Mouse (Mus musculus) layer of hippocampus, postnatal 10 days (tissue): Measurements from ENCODE around the gene Lin52. TPM values are rescaled to one million over a fixed set of nuclear protein-coding genes. Genes with fewer than 3 reads are reported as not detected.
A peak's percentile ranks its signal among the peaks of the same experiment; 100 is the strongest.

ENCODE experiments used
- DNase-seq, 2 experiments: peaks; one replicate each; pipeline ENCODE4 v3.0.0; 2021; ENCODE audit warnings: low spot score in 2 of 2
- total RNA-seq, 2 experiments: library from RNA; stranded (reverse); gene quantifications; 2 replicates each; pipeline ENCODE4 v1.2.3; 2021

Lin52 gene
- total RNA-seq, 2 experiments from 2014 or later, result 15.4 to 17.7 TPM

GRCm38 (mm10) chr12:84462856-84463255 lies 11.6 kb downstream of the Lin52 start:
- DNase-seq, result no peak

- DNase-seq, result no peak
Measured at GRCm38 (mm10) chr12:84468701-84469100, 17.5 kb downstream of the Lin52 start.

GRCm38 (mm10) chr12:84478937-84479336 lies 27.7 kb downstream of the Lin52 start:
- DNase-seq, result no peak

DNA sequence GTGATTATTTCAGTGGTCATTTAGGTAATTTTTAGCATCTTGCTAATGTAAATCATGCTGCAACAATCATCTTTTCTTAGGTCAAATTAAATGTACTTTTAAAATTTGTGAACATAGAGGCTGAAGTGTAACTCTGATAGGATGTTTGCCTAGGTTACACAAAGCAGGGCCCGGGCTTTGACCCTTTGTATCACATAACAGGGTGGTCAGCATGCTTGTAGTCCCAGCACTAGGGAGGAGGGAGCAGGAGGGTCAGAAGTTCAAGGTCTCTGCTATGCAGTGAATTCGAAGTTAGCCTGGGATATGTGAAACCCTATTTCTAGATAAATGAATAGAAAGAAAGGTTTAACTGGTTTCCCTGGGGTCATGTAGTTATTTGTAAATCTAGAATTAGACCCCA lies 30.0 kb downstream of the Lin52 start:
- no peak for DNase-seq

DNA sequence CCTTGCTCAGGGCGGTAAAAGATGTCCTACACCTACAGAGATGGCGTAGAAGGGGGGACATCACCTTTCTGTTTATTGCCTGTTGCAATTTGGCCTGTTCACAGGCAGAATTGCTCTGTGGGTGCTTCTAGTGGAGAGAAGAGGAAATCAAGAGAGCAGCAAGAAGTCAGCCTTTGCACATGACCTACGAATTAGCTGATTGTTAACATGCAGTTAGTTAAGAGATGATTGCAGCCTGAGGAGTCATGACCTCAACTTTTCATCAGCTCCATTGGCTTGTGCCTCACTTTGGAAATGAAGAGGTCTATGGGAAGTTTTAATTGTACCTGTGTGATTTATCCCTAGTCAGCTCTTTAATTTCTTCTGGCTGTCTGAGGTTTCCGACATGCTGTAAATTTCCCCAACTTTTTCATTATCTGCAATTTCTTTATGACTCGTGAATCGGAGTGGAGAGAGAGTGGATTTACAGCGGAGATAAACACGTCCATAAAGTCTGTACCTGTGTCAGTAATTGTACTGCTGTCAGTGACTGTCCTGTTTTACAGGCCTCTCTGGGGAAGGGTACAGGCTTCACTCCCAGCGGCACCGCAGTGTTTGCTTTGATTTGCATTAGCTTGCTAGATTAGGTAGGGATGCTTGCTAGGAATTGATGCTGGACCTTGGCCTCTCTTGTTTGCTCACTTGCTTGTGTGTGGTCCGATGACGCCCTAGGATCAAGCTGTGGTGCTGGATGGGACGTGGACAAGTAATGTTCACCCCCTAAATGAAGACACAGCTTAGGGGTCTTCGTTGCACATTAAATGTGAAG lies 31.8 kb downstream of the Lin52 start:
- DNase-seq, result no peak

DNA sequence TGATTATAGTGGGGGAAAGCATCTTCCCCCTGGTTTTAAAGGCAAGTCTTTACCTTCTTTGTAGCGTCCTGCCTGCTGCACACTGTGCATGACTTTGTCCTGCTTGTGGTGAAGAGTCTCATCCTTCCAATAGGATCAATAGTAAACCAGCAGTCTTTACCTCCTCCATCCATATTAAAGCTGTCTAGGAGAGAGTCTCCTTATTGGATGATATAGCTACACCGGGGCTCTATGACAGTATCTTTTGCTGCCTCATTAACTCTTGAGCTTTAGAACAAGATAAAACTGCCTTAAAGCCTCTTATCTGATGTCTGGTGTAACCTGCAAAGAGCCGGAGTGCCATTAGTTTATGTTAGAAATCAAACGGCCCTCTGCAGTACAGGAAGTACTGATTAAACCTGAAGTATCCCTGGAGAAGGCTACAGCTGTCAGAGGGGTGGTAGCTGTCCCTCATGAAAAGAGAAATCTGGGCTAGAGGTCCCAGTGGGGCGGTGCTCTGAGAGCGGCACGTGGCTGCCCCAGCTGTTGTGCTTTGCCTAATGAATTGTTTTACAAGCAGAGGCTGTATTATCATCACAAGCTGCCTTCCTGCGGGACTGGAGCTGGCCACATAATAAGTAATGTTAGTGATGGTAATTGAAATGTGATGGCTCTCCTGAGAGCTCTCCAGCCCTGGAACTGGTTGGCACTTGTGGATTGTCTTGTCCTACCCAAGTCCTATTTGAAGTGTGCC lies 36.3 kb downstream of the Lin52 start:
- peak; percentile 8 to 20 for DNase-seq

- no peak for DNase-seq
Measured at GRCm38 (mm10) chr12:84496795-84497194, 45.6 kb downstream of the Lin52 start.

- DNase-seq, result no peak
Measured at GRCm38 (mm10) chr12:84500528-84501263, 49.5 kb downstream of the Lin52 start.

- DNase-seq, result no peak
Measured at GRCm38 (mm10) chr12:84501278-84501677, 50.1 kb downstream of the Lin52 start.

- no peak for DNase-seq
Measured at GRCm38 (mm10) chr12:84506856-84507255, 55.6 kb downstream of the Lin52 start.

GRCm38 (mm10) chr12:84512016-84512415 lies 60.8 kb downstream of the Lin52 start:
- no peak for DNase-seq

- DNase-seq, result no peak
Measured at GRCm38 (mm10) chr12:84515486-84515885, 64.3 kb downstream of the Lin52 start.

DNA sequence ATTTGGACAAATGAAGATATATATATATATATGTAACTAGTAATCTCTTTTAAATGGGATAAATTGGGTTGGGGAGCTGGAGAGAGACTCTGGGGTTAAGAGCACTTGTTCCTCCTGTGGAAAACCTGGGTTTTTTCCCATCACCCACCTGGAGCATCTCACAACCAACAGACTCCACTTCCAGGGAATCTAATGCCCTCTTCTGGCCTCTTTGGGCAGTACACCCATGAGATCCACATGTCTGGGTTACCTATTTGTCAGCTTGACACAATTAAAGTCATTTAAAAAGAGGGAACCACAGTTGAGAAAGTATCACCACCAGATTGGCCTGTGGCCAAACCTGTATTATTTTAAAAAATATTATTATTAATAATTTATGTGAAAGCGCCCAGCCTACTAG lies 65.4 kb downstream of the Lin52 start:
- no peak for DNase-seq

GRCm38 (mm10) chr12:84518018-84518417 lies 66.8 kb downstream of the Lin52 start:
- no peak for DNase-seq

GRCm38 (mm10) chr12:84523728-84524127 lies 72.5 kb downstream of the Lin52 start:
- no peak for DNase-seq

DNA sequence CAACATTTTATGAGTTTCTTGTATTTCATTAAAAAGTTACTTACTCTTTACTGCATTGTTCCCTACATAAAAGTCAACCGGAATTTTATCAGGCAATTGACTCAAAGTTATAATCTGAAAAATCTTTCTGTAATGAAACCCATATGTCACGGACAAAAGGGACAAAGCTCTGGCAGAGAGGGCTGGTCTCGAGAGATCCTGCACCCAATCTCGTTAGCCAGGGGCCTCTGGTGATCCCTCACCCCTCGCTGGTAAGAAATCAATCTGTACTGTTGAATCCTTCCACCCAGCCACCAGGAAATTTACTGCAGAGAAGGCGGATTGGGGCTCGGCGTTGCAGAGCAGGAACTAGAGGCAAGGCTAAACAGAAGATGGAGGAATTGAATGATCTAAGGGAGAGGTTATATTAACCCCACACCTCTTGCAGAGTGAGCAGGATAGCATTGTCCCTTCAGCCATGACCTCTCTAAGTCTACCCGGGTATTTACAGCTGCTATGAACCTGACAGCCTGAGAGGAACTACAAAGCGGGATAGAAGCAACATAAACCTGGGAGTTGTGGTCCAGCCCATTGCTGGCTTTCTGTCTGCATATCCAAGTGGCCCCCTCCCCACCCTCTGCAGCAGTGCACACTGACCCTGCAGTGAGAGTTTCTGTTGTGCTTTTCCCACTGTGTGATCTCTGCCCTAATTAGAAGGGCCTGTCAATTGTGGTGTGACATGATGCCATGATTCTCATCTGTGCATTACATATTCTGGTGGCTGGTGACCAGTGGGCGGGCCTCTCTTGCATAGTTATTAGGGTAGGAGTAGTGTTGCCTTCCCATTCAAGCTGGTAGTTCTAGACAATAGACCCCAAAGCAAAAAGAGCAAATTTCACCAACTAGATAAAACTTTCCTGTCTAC lies 73.2 kb downstream of the Lin52 start:
- DNase-seq, result no peak

DNA sequence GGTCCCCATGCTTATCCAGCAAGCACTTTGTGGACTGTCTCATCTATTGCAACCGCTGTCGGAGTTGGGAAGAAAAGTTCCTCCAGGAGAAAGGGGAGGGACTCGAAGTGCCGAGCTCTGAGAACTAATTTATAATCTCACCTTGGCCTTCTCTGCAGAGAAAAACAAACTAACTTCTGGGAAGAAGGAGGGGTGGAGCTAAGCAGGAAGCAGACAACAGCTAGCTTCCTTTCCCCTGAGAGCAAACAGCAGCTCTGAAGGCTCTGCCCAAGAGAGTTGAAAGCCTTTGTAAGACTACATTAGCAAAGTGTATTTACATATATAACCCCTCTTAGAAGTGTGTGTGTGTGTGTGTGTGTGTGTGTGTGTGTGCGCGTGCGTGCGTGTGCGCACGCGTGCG lies 74.2 kb downstream of the Lin52 start:
- no peak for DNase-seq

DNA sequence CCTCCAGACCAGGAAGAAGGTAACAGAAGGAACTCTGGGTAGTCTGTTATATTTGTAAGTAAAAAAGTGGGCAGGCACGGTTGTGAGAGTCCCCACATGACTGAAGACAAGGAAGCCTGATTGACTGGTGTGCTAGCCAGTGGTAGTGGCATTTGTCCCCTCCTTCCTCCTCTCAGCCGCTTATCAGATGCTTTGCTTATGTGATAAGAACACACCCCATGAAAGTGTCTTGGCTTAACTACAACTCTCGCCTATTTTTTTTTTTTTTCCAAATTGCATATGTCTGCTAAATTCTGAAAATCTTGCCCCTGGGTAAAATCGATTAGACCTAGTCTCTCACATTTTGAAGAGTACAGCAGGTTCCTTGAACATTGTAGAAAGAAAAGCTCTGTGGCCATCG lies 79.2 kb downstream of the Lin52 start:
- no peak for DNase-seq

- peak; percentile 35 to 41 for DNase-seq
Measured at GRCm38 (mm10) chr12:84531906-84532829, 80.9 kb downstream of the Lin52 start.

- DNase-seq, result no peak
Measured at GRCm38 (mm10) chr12:84532830-84533199, 81.6 kb downstream of the Lin52 start.
